Mouse (Mus musculus) stomach, adult 2 months (tissue): Measurements from ENCODE around the gene Sva. TPM values are rescaled to one million over a fixed set of nuclear protein-coding genes. Genes with fewer than 3 reads are reported as not detected.

Experiments used
- polyA plus RNA-seq: library from polyadenylated mRNA; depleted of rRNA; stranded (reverse); fragments of >200 nt; gene quantifications from 2 replicates; pipeline ENCODE4 v1.2.3, GENCODE M21; 2012; rRNA removed

Sva gene
- polyA plus RNA-seq, result not detected in 2 replicates

GRCm38 (mm10) chr6:42038094-42038493, at the start of gene Sva:
TSS of gene Sva (plus strand) at chr6:42038394.

Other genes with a start within 250 kb of the Sva start
- not detected in 2 replicates for gene Pip, start 190.9 kb upstream of the Sva start, polyA plus RNA-seq
- gene Sval2, start 185.4 kb upstream of the Sva start, polyA plus RNA-seq, result not detected in 2 replicates
- not detected in 2 replicates for gene Sval1, start 86.8 kb upstream of the Sva start, polyA plus RNA-seq
- not detected in 2 replicates for gene Sval3, start 70.3 kb upstream of the Sva start, polyA plus RNA-seq
- gene Tas2r139, start 102.5 kb downstream of the Sva start, polyA plus RNA-seq, result not detected in 2 replicates
- not detected in 2 replicates for gene Tas2r144, start 176.9 kb downstream of the Sva start, polyA plus RNA-seq
- gene Gstk1, start 207.5 kb downstream of the Sva start, polyA plus RNA-seq, result 16.7 and 24.8 TPM in 2 replicates
- gene Tmem139, start 223.6 kb downstream of the Sva start, polyA plus RNA-seq, result 11.0 and 11.8 TPM in 2 replicates
- gene Casp2, start 226.6 kb downstream of the Sva start, polyA plus RNA-seq, result 10.0 and 18.8 TPM in 2 replicates
- gene Clcn1, start 248.3 kb downstream of the Sva start, polyA plus RNA-seq, result 0.29 and 0.65 TPM in 2 replicates